Mouse (Mus musculus) liver, adult 2 months (tissue): ENCODE results near the gene Renbp.

ENCODE experiments used
- CTCF ChIP-seq: fragments of 200-500 bp; IDR thresholded peaks from 2 replicates; pipeline ENCODE4 v1.5.1; 2011; ENCODE audit warnings: low read depth, low read length, control low read depth
- POLR2A ChIP-seq: fragments of 200-500 bp; IDR thresholded peaks from 2 replicates; pipeline ENCODE4 v1.6.1; 2011; ENCODE audit warnings: low read length, control low read depth; ENCODE audit not compliant: insufficient read depth; ENCODE audit errors: extremely low read depth

DNA sequence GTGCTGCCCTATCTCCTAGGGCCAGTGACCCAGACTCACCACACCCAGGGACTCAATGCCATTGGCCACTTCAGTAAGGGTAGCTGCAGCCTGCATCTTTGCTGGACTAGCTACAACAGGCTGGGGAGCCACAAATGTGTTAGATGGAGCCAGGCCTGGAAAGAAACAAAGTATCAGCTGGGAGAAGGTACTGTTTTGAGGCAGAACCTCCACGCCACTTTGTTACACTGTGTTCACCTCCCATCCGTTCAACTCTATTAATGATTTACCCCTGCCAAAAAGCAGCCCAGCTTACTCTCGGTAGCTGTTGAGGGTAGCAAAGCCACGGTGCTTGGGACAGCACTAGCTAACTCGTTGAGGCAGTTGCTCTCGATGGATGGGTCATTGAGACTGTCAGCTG lies 16.2 kb upstream of the Renbp start:
- TF ChIP-seq POLR2A (no peak), CTCF (no peak)
